Mouse (Mus musculus) myocyte (in vitro differentiated cells): ENCODE results near the gene Ms4a7. TPM values are rescaled to one million over a fixed set of nuclear protein-coding genes. Genes with fewer than 3 reads are reported as not detected.
"Not testable (repeated sequence)": the region's sequence is repeated elsewhere in the genome, so short reads cannot be mapped to it uniquely, and the experiment has no call there.

Source experiments
- H3K27me3 ChIP-seq: one replicate; pipeline ENCODE4 v1.6.1; 2011; ENCODE audit not compliant: control insufficient read depth, insufficient read depth, insufficient read length
- H3K36me3 ChIP-seq: one replicate; pipeline ENCODE4 v1.6.1; 2011; ENCODE audit not compliant: control insufficient read depth, insufficient read depth
- H3K4me2 ChIP-seq: one replicate; pipeline ENCODE4 v1.6.1; 2011; ENCODE audit warnings: low read depth, control low read depth
- H3K4me3 ChIP-seq: one replicate; pipeline ENCODE4 v1.5.1; 2011; ENCODE audit warnings: mild to moderate bottlenecking, control low read depth, moderate library complexity
- H3K79me2 ChIP-seq: one replicate; pipeline ENCODE4 v1.6.1; 2011; ENCODE audit not compliant: control insufficient read depth, insufficient read depth
- H3ac ChIP-seq: one replicate; pipeline ENCODE4 v1.6.1; 2011; ENCODE audit not compliant: control insufficient read depth, insufficient read length
- CEBPB ChIP-seq: IDR thresholded peaks from 2 replicates; pipeline ENCODE4 v1.6.1; 2011; ENCODE audit warnings: mild to moderate bottlenecking, moderate library complexity; ENCODE audit not compliant: poor library complexity, insufficient read depth, severe bottlenecking
- E2F4 ChIP-seq: IDR thresholded peaks from one replicate; pipeline ENCODE4 v1.6.1; 2011; ENCODE audit warnings: mild to moderate bottlenecking, control low read depth, moderate library complexity; ENCODE audit not compliant: insufficient read depth
- MAX ChIP-seq: IDR thresholded peaks from one replicate; pipeline ENCODE4 v1.6.1; 2011; ENCODE audit warnings: low read depth, mild to moderate bottlenecking, control low read depth
- MYOD1 ChIP-seq, 3 experiments: IDR thresholded peaks; one replicate each; pipeline ENCODE4 v1.6.1; 2011; ENCODE audit warnings: control low read depth in 2 of 3, low read depth in 2 of 3, mild to moderate bottlenecking in 2 of 3, moderate library complexity in 1 of 3; ENCODE audit not compliant: insufficient read length in 2 of 3, control insufficient read depth in 1 of 3
- MYOG ChIP-seq, 3 experiments: IDR thresholded peaks; one replicate each; pipeline ENCODE4 v1.6.1; 2011; ENCODE audit warnings: control low read depth in 2 of 3, low read depth in 2 of 3, mild to moderate bottlenecking in 2 of 3; ENCODE audit not compliant: insufficient read length in 2 of 3, control insufficient read depth in 1 of 3, insufficient read depth in 1 of 3
- POLR2A ChIP-seq: IDR thresholded peaks from one replicate; pipeline ENCODE4 v1.6.1; 2011; ENCODE audit warnings: low read depth, mild to moderate bottlenecking, control low read depth, moderate library complexity; ENCODE audit not compliant: insufficient read length
- POLR2AphosphoS2 ChIP-seq: IDR thresholded peaks from one replicate; pipeline ENCODE4 v1.6.1; 2011; ENCODE audit warnings: low read depth, control low read depth; ENCODE audit not compliant: insufficient read length
- REST ChIP-seq: IDR thresholded peaks from one replicate; pipeline ENCODE4 v1.6.1; 2011; ENCODE audit warnings: mild to moderate bottlenecking, control low read depth, moderate library complexity; ENCODE audit not compliant: insufficient read depth, insufficient read length
- SRF ChIP-seq: IDR thresholded peaks from one replicate; pipeline ENCODE4 v1.6.1; 2011; ENCODE audit warnings: low read depth; ENCODE audit not compliant: control insufficient read depth, insufficient read length
- TCF12 ChIP-seq: IDR thresholded peaks from one replicate; pipeline ENCODE4 v1.6.1; 2011; ENCODE audit warnings: mild to moderate bottlenecking, control low read depth; ENCODE audit not compliant: poor library complexity, insufficient read depth, severe bottlenecking
- TCF3 ChIP-seq: IDR thresholded peaks from one replicate; pipeline ENCODE4 v1.6.1; 2011; ENCODE audit warnings: low read depth, control low read depth; ENCODE audit not compliant: insufficient read length
- USF1 ChIP-seq: IDR thresholded peaks from one replicate; pipeline ENCODE4 v1.6.1; 2011; ENCODE audit warnings: low read depth, mild to moderate bottlenecking, control low read depth, moderate library complexity
- polyA plus RNA-seq: library from polyadenylated mRNA; unstranded; fragments of >200 nt; fragmentation: generic; extraction: Trizol; gene quantifications from one replicate; pipeline ENCODE4 v1.2.1, GENCODE M21; 2012; ENCODE audit warnings: missing spikeins

Gene Ms4a7
- polyA plus RNA-seq, 1 experiment: not detected

DNA sequence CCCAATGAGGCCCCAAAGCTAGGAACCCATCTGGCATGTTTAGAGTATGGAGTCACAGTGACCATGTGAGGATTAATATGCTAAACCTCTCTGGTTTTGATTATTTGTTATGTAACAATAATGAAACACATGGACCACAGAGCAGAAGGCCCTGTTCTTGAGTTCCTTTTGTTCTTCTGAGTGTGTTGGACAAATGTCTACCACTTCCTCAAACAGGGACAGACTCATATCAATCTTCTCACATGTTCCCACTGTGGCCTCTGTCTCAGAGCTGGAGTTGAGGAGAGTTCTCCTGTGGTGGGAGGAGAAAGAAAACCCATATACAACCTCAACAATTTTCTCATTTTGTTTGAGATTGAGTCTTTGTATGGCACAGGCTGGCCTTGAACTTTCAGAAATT is 7.2 kb upstream of the Ms4a7 start:
- H3K4me2 ChIP-seq: no peak overlapping the region
- H3ac ChIP-seq: no peak overlapping the region
- no peak overlapping the region for H3K4me3 ChIP-seq
- no peaks in the 10 kb centered on the region for H3K79me2 ChIP-seq
- TF ChIP-seq REST (no peak), TCF12 (no peak), USF1 (no peak), POLR2A (no peak), CEBPB (no peak), POLR2AphosphoS2 (no peak), SRF (no peak), MYOD1 (IDR thresholded peaks at IDR 0.05; ENCODE audit: control insufficient read depth in 1 of 3, insufficient read length in 2 of 3, low read depth in 2 of 3) (no peak), E2F4 (no peak), MAX (no peak)
- no peaks in the 10 kb centered on the region for H3K36me3 ChIP-seq
- no peaks in the 10 kb centered on the region for H3K27me3 ChIP-seq

DNA sequence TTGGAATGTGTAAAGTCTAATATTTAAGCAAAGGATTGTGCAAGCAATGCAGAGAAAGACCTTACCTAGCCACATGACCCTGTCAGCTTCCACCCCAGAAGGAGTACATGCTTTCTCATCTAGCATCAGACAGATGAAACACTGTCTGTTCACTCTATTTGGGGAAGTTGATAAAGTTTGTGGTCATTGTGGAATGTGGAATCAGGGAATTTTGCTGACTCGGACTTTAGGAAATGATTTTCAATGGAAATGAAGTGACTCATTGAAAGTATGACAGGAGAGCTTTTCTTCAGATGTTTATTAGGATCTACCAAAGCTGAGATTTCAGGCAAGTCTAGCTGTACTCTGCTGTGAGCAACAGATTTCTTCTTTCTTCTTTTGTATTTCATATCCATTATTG is 14.8 kb downstream of the Ms4a7 start:
- Histone ChIP-seq H3ac (no peak overlapping the region), H3K4me3 (no peak overlapping the region), H3K36me3 (no peaks in the 10 kb centered on the region), H3K79me2 (no peaks in the 10 kb centered on the region), H3K4me2 (no peak overlapping the region), H3K27me3 (no peaks in the 10 kb centered on the region)
- TF ChIP-seq MYOD1 (IDR thresholded peaks at IDR 0.05; ENCODE audit: control insufficient read depth in 1 of 3, insufficient read length in 2 of 3, low read depth in 2 of 3): no peak
- no peak for TF ChIP-seq POLR2AphosphoS2
- TF ChIP-seq CEBPB: no peak
- TF ChIP-seq POLR2A: no peak
- no peak for TF ChIP-seq TCF3
- no peak for TF ChIP-seq MAX
- no peak for TF ChIP-seq SRF
- TF ChIP-seq USF1: no peak
- no peak for TF ChIP-seq E2F4
- no peak for TF ChIP-seq TCF12
- TF ChIP-seq MYOG (IDR thresholded peaks at IDR 0.05; ENCODE audit: control insufficient read depth in 1 of 3, insufficient read depth in 1 of 3, insufficient read length in 2 of 3, low read depth in 2 of 3): no peak

DNA sequence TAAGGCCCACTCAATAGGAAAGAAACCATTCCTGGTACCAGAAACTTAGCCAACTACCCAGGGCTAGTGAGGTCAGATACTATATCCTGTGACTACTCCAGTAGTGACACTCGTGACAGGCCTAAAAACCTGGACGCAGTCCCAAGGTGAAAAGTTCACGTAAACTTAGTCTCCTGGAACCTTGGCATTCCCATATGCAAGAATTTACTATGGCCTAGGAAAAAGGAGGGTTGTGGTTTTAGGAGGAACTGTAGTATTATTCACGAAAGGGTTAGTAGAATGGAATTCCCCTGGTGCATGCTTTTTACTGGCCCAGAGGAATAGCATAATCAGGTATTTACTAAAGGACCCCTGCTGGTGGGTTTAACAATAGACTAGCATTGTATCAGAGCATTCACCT is 19.2 kb downstream of the Ms4a7 start:
- H3K79me2 ChIP-seq: no peaks in the 10 kb centered on the region
- no peaks in the 10 kb centered on the region for H3K27me3 ChIP-seq
- no peaks in the 10 kb centered on the region for H3K36me3 ChIP-seq
- H3K4me3 ChIP-seq: no peak overlapping the region
- no peak overlapping the region for H3ac ChIP-seq
- no peak overlapping the region for H3K4me2 ChIP-seq
- TF ChIP-seq POLR2A (no peak), USF1 (no peak), MYOG (IDR thresholded peaks at IDR 0.05; ENCODE audit: control insufficient read depth in 1 of 3, insufficient read depth in 1 of 3, insufficient read length in 2 of 3, low read depth in 2 of 3) (no peak), TCF3 (no peak), REST (no peak), CEBPB (no peak), MYOD1 (IDR thresholded peaks at IDR 0.05; ENCODE audit: control insufficient read depth in 1 of 3, insufficient read length in 2 of 3, low read depth in 2 of 3) (no peak), MAX (no peak), TCF12 (no peak), SRF (no peak)

DNA sequence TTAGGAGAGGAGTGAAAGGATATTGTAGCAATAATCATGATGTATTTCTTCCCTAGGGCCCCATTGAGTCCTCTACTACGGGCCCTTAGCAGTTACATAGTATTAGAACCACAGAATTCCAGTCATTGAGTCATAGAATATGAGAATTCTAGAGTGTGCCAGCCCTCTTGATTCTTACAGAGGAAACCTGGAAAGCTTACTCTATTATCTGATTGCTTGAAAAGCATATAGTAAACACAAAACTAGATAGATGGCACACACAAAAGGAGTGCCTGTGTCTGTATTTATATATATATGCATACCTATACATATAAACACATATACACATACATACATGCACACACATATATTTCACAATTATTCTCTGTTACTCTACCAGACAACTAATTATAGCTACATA is 21.6 kb downstream of the Ms4a7 start, which contains the start of gene Ms4a14:
Gene Ms4a14 (minus strand): TSS at position 101 of the 400 bp plus-strand sequence.
- H3ac ChIP-seq: no peak within 1 kb of the TSS
- H3K36me3 ChIP-seq: no peaks in the 10 kb centered on the region
- H3K4me3 ChIP-seq: no peak within 1 kb of the TSS
- TF ChIP-seq POLR2A (no peak), REST (no peak), USF1 (no peak), POLR2AphosphoS2 (no peak)
- H3K27me3 ChIP-seq: no peaks in the 10 kb centered on the region
- no peaks in the 10 kb centered on the region for H3K79me2 ChIP-seq
- no peak within 1 kb of the TSS for H3K4me2 ChIP-seq

DNA sequence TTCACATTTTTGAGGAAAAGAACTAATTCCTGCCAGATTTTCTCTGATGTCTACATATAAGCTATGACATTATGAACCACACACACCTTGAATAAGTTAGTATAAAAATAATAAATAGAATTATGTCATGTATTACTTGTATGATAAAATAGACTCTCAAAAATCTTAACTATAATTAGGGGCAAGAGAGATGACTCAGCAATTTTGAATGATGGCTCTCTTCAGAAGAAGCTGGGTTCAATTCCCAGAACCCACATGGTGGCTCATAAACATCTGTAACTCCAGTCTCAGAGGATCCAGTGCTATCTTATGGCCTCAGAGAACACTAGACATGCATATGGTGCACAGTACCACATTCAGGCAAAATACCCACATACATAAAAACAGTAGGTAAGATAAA is 27.1 kb downstream of the Ms4a7 start:
- Histone ChIP-seq H3K4me2 (no peak overlapping the region), H3K36me3 (no peaks in the 10 kb centered on the region), H3K4me3 (no peak overlapping the region), H3K79me2 (no peaks in the 10 kb centered on the region), H3K27me3 (no peaks in the 10 kb centered on the region), H3ac (no peak overlapping the region)
- no peak for TF ChIP-seq POLR2AphosphoS2
- no peak for TF ChIP-seq TCF3
- TF ChIP-seq MYOD1 (IDR thresholded peaks at IDR 0.05; ENCODE audit: control insufficient read depth in 1 of 3, insufficient read length in 2 of 3, low read depth in 2 of 3): no peak
- TF ChIP-seq MYOG (IDR thresholded peaks at IDR 0.05; ENCODE audit: control insufficient read depth in 1 of 3, insufficient read depth in 1 of 3, insufficient read length in 2 of 3, low read depth in 2 of 3): no peak
- no peak for TF ChIP-seq CEBPB
- no peak for TF ChIP-seq USF1

DNA sequence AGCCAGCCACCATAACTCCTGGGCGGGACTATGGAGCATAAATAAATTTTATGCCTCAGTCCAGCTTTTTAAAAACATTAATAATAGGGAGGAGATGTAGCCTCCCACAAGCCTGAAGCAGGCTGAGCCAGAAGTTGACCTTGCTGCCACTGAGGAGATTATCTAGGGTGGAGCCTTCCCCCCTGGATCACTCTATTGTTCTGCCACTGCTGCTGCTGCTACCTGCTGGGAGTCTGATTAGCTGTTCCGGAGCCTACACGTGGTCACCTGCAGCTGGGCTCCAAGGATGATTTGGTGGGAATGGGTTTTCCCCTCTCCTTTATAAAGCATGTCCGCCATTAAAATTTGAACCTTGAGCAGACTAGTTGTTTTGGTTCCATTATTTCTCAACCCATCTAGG is 36.4 kb downstream of the Ms4a7 start:
- H3K79me2 ChIP-seq, H3K4me3 ChIP-seq, H3ac ChIP-seq, H3K4me2 ChIP-seq, H3K27me3 ChIP-seq, H3K36me3 ChIP-seq: not testable (repeated sequence)
